Comparison of ENCODE assay signal across 9 mouse cellular contexts in the genomic region with DNA sequence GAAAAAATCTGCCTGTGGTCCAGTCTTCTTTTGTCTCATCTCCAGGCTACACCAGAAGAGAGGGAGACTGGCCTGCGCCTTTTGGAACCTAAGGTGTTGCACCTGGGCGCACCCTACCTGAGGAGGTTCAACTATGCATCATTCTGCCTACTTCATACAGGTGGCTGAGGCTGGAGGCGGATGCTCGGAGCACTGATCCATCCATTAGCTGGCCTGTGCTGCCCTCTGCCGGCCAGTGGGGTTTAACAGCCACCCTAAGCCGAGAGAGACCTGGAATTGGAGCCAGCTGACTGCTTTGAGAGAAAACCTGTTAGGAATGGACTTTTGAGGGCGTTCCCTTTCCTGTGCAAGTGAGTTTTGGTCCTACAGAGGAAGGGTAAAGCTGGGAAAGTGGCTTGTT. TPM values are rescaled to one million over a fixed set of nuclear protein-coding genes. Genes with fewer than 3 reads are reported as not detected.
DNase-seq lines count a peak whose midpoint lies in the region; ATAC-seq and TF ChIP-seq lines count a peak whose summit lies in the region.
"Had no signal": no experiment of that assay in that cellular context is flagged by ENCODE, and none has a peak within 500 bp of the region (broad histone marks: within the 10 kb centered on the region; RNA-seq: fewer than 3 reads in every experiment).

No protein-coding gene starts in this region.

- DNase-seq in R1 (ENCODE audit: low read depth, low spot score): peak; percentile 73
- DNase-seq in cerebellum, postnatal 14 days: peak; percentile 94 to 95
- DNase-seq in frontal cortex, postnatal 14 days (ENCODE audit: low spot score in 2 of 2): peak; percentile 53 to 76
- peak; percentile 87 for DNase-seq in hindbrain, postnatal 0 days (ENCODE audit: low spot score)
- DNase-seq in left cerebral cortex, adult 11 months (ENCODE audit: low spot score): peak; percentile 68
- peak; percentile 80 to 89 for DNase-seq in right cerebral cortex, postnatal 10 days (ENCODE audit: low spot score in 2 of 2)
- DNase-seq in urinary bladder, postnatal 14 days (ENCODE audit: low spot score): peak; percentile 86

- no peak overlapping the region for H3K9ac ChIP-seq in hindbrain, postnatal 0 days (replicated peaks; ENCODE audit: low read length)

- no peak overlapping the region for H3K27ac ChIP-seq in hindbrain, postnatal 0 days

- no peaks in the 10 kb centered on the region for H3K9me3 ChIP-seq in hindbrain, postnatal 0 days (ENCODE audit: low read length)

- 5% methylated on average over 7 of the region's 7 CpGs for WGBS in hindbrain, postnatal 0 days

- peak; percentile 95 for TF ChIP-seq CTCF in hindbrain, postnatal 0 days (IDR thresholded peaks at IDR 0.05; ENCODE audit: low read depth)

- ATAC-seq in hindbrain, postnatal 0 days: peak; percentile 83
- peak; percentile 98 for ATAC-seq in megakaryocyte progenitor cell, adult 5-6 weeks (replicated peaks; ENCODE audit: poor library complexity)

- no peaks in the 10 kb centered on the region for H3K27me3 ChIP-seq in hindbrain, postnatal 0 days (ENCODE audit: insufficient read depth, low read length)

- no peak overlapping the region for H3K4me2 ChIP-seq in hindbrain, postnatal 0 days (ENCODE audit: low read depth, low read length)

- no peak overlapping the region for H3K4me3 ChIP-seq in hindbrain, postnatal 0 days (ENCODE audit: low read length)
- H3K4me3 ChIP-seq: myocyte had no signal

- no peaks in the 10 kb centered on the region for H3K4me1 ChIP-seq in hindbrain, postnatal 0 days (ENCODE audit: insufficient read depth, low read length)

- no peaks in the 10 kb centered on the region for H3K36me3 ChIP-seq in hindbrain, postnatal 0 days (ENCODE audit: insufficient read depth, low read length)

RNA-seq across cellular contexts. Expression of gene Tubgcp3, which starts 5.5 kb away (rescaled TPM):
- 40.0 and 99.7 TPM in 2 replicates for total RNA-seq in hindbrain, postnatal 0 days (2014; rRNA removed)
- polyA plus RNA-seq in hindbrain, postnatal 0 days (2015; fragmentation: Nextera tagmentation; extraction: Ambion mirVana): 24.9 and 26.4 TPM in 2 replicates
- 46.9 and 56.7 TPM in 2 replicates for total RNA-seq in megakaryocyte progenitor cell, adult 5-6 weeks (2015)
- total RNA-seq in megakaryocyte progenitor cell, adult 5-6 weeks (2017): 53.9 and 54.7 TPM in 2 replicates
